Mouse (Mus musculus) bone marrow, adult 2 months (tissue): ENCODE measurements at regions not wholly inside any gene's neighbourhood (a gene's known extent, or its start where the extent isn't known, plus 50 kb on each side); places are given as distances from the start of the nearest gene placed in this dataset.
A peak's percentile ranks its signal among the peaks of the same experiment; 100 is the strongest.

Source experiments
- H3K27ac ChIP-seq: fragments of 200-500 bp; 2 replicates; pipeline ENCODE4 v1.5.1; 2012; ENCODE audit warnings: low read depth, mild to moderate bottlenecking, control low read depth, inconsistent platforms, low read length; ENCODE audit not compliant: control insufficient read depth, poor library complexity, insufficient read depth
- H3K4me1 ChIP-seq: fragments of 200-500 bp; 2 replicates; pipeline ENCODE4 v1.6.1; 2011; ENCODE audit warnings: low read length; ENCODE audit not compliant: control insufficient read depth, insufficient read depth
- H3K4me3 ChIP-seq: fragments of 200-500 bp; replicated peaks from 2 replicates; pipeline ENCODE3; 2011; ENCODE audit warnings: mild to moderate bottlenecking, low read depth, low read length, control low read depth; ENCODE audit not compliant: control insufficient read depth
- CTCF ChIP-seq: fragments of 200-500 bp; IDR thresholded peaks from 2 replicates; pipeline ENCODE4 v1.5.1; 2011; ENCODE audit warnings: low read length, control low read depth; ENCODE audit not compliant: control insufficient read depth, insufficient read depth
- POLR2A ChIP-seq: fragments of 200-500 bp; IDR thresholded peaks from 2 replicates; pipeline ENCODE4 v1.6.1; 2011; ENCODE audit warnings: low read depth, mild to moderate bottlenecking, control low read depth, low read length, borderline replicate concordance; ENCODE audit not compliant: control insufficient read depth
- WGBS: fragments of 180-500 bp; shearing (Covaris S2); methylation state at CpG from one replicate; pipeline ENCODE4 v1.1.7; 2018; 5-methylcytosine and 5-hydroxymethylcytosine counted together

DNA sequence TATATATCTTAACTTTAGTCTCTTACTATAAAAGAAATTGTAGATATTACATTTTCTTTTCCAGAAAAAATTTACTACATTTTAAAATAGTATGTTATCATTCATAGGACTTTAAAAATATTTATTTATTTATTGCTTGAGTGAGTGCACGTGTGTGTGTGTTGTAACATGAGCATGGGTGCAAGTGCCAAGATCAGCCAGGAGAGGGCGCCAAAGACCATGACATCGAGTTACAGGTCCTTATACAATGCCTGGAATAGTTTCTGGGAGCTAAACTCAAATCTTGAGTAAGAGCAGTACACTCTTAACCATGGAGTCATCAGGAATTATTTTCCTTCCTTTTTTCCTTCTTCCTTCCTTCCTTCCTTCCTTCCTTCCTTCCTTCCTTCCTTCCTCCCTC is 185.4 kb upstream of the Mageb4 start:
- H3K27ac ChIP-seq, result no peak overlapping the region
- TF ChIP-seq CTCF (0 out of 2 replicates have a peak, but pooled peaks have one; percentile 11), POLR2A (no peak)
- WGBS, result 18% methylated on average over 3 of the region's 3 CpGs
- H3K4me1 ChIP-seq, result no peaks in the 10 kb centered on the region
- no peak overlapping the region for H3K4me3 ChIP-seq
